Mouse (Mus musculus) mature B cell (primary cell): ENCODE data around the gene Gm6408.
"Not testable (repeated sequence)": the region's sequence is repeated elsewhere in the genome, so short reads cannot be mapped to it uniquely, and the experiment has no call there.

Source experiments
- in situ Hi-C: fragments of 300-500 bp; cut with MboI; formaldehyde crosslinking; loops from 2 replicates; pipeline ENCODE4 v1.14.3; 2019

The Gm6408 gene

GRCm38 (mm10) chr5:146481665-146482064, at the start of gene Gm6408:
Gene Gm6408 (plus strand): TSS chr5:146481965.
- in situ Hi-C loops = not testable (repeated sequence)

DNA sequence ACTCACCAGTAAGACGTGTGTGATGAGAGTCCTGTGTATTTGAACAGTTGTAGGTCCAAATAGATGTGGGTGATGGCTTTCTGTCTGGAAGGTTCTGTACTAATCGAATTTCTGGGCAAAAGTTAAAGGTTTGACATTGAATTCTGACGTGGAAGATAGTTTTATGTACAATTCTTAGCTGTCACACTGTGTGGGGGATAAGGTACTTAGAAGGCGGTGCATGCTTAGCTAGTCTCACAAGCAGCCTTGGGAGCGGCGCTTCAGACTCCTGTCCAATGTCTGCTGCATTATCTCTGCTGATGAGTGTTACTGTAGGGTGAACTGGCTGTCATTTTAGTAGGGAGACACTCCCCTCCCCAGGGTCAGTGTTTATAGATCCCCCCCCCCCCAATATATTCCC, 49.3 kb upstream of the Gm6408 start:
- in situ Hi-C loops = no loop called here

GRCm38 (mm10) chr5:146435316-146435715, 46.4 kb upstream of the Gm6408 start:
- in situ Hi-C loops = no loop called here

DNA sequence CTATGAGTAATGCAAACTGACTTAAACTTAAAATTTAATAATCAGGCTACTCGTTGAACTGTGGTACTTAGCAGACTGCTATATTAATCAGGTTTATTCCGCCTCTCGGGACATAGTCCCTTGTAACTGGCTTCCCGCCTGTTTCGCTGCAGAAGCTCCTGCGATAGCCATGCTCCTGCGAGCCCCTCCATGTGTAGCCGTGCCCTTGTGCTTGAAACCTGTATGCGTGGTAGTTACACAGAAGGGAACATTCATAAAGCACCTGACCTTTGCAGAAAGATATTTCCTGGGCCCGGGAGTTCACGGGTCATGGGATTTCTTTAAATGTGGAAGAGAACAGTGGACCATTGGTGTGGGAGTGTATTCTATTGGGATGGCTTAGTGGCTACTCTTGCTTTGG, 45.0 kb upstream of the Gm6408 start:
- in situ Hi-C loops = no loop called here

DNA sequence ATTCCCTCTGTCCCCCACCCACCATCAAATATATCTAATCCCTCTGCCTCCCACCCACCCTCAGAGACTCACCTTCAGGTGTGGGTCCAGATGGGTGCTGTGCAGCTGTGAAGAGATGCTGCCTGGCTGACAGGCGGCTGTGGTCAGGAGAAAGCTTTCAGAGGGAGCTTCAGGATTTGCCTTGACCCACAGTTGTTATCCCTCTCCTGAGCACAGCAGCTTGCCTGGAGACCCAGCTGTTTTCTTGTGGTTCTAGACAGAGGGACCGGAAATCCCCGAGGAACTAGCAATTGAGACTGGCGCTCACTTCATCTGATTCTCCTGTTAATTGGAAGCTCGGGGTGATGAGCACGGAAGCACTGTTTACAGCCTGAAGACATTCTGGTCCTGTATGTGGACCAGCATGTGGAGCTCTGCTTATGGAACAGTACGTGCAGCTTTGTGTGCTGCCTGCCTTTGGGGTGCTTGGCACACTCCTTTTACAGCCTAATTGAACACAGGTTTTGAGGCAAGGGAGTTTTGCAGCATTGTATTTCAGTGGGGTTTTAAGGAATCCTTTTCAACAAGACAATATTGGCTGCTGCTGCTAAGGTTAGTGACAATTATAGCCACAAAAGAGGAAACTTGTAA, 42.5 kb upstream of the Gm6408 start:
- in situ Hi-C loops = no loop called here

DNA sequence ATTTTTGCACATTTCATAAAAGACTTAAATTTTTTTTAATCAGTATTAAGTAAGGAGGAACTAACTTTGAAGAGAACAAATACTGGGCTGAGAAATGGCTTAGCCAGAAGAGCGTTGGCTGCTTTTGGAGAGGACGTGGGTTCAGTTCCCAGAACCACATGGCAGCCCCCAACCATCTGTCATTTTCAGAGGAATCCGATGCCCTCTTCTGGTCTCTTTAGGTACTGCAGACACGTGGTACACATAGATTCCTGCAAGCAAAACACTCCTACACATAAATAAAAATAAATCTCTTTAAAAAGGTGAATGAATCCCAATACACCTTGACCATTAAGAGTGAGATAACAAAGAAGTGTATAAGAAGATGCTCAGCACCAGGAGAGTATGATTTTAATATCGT, 41.5 kb upstream of the Gm6408 start:
- in situ Hi-C loops = no loop called here

- in situ Hi-C loops = no loop called here
Observed at GRCm38 (mm10) chr5:146442767-146443166, 39.0 kb upstream of the Gm6408 start.

DNA sequence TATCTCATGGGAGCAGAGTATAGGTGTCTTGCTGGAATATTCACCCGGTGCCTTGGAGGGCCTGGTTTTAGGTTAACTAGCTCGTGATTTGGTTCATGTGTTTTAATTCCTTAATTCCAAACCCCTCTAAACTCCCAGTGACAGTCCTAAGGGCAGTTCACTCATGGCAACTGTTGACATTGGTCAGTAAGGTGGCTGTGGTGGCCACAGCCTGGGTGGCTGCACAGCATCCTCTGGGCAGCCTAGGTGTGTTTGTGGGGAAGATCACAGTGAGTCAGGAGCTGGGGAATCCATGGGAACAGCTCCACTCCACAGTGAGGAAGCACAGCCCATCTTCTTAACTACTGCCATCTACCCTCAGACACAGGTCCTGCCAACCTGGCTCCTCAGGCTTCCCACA, 35.1 kb upstream of the Gm6408 start:
- in situ Hi-C loops = no loop called here

- in situ Hi-C loops = no loop called here
Observed at GRCm38 (mm10) chr5:146451592-146452254, 30.0 kb upstream of the Gm6408 start.

DNA sequence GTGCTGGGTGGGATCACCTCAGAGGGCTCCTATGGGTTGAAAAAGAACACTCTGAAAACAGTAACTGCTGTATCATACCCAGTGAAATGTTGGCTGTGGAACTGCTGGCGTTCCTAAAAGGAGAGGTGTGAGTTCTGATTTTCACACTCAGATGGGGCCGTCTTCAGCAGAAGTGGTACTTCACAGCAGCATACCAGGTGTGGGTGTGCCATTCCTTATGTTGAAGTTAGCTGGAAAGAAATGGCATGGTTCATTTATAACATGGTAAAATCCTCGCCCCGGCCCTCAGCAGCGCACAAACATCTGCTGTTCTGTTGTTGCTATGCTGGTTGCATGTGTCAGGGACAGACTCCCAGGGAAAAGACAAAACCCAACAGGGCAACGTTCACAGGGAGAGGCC, 28.2 kb upstream of the Gm6408 start:
- in situ Hi-C loops = no loop called here

GRCm38 (mm10) chr5:146461612-146462011, 20.2 kb upstream of the Gm6408 start:
- in situ Hi-C loops = no loop called here

DNA sequence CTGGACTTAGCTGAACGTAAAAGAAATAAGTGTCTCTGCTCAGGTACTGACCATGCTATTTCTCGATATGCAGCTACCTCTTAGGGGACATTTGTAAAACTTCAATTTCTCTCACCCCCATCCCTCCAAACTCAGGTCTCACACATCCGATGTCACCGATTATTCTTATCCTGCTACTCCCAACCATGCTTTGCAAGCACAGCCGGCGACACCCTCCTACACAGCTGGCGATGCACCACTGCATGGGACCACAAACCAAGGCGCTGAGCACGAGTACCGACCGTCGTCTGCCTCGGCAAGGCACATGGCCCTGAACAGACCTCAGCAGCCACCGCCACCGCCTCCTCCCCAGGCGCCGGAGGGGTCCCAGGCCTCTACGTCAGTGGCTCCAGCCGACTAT, 15.1 kb upstream of the Gm6408 start:
- in situ Hi-C loops = no loop called here

GRCm38 (mm10) chr5:146468311-146468710, 13.5 kb upstream of the Gm6408 start:
- in situ Hi-C loops = no loop called here

DNA sequence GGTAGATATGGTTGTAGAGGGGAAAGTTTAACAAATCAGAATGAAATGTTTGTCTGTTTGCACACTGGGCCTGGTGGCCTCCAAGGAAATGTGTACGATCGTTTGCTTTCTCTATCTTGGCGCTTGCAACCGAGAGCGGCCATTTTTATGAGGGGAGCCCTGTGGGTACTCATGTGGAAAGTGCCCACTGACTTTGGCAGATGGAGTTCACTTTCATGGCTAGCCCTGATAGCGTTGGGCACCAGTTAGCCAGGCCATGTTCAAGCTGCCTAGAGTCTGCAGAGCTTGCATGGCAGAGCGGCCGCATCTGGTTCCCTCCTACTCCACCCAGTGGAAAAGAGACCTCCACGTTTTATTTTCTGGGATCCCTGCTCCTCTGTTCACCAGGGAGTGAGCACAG, 10.9 kb upstream of the Gm6408 start:
- in situ Hi-C loops = no loop called here

DNA sequence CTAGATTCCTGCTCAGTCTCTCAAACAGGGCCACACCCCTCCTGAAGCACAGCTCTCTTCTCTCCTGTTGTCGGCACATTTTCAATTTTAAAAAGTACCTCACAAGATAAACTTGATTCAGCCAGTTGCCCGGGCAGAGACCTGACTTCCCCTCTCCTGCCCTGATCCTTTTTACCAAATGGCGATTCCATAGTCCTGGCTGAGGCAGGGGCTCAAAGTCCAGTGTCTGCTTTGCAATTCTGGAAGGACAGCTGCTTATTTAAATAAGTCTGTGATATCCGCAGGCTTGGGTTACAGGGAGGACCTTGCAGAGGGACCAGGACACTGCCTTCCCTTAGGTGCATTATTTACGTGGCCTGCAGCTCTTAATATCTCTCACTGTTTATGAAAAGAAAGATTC, 10.5 kb upstream of the Gm6408 start:
- in situ Hi-C loops = no loop called here

DNA sequence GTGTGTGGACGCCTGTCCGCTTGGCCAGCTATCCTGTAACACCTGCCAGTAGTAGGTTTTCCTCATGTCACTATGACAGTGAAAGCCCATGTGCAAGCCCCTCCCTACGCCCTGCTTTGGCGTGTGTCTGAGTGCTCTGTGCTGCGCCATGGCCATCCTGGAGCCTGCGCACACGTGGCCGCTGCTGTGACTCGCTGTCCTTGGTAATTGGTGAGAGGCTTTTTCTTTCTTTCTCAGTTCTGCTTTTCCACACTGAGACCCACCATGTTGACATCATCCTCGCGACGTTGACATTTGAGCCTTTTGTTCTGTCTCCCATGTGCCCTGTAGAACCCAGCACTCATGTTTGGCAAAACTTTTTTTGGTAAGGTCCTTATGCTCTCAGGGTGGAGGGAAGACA, 9.9 kb upstream of the Gm6408 start:
- in situ Hi-C loops = no loop called here

DNA sequence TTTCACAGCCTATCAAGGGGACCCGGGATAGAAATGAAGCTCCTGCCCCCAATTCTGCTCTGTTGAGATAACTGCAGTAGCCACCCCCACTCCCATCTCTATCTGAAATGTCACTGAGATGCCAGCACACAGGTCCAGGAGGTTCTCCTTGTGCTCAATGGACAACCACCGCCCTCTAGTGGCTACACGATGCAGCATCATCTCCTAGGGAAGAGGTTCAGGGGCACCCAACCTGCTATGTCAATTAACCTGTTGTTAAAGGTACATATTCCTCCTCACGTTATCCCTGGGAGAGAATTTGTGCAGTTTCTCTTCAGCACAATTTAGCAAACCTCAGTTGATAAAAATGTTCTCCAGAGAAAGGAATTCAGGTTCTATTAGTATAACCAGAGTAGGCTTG, 2.2 kb upstream of the Gm6408 start:
- in situ Hi-C loops = not testable (repeated sequence)

- in situ Hi-C loops = not testable (repeated sequence)
Observed at GRCm38 (mm10) chr5:146488959-146489358, 7.2 kb downstream of the Gm6408 start.

DNA sequence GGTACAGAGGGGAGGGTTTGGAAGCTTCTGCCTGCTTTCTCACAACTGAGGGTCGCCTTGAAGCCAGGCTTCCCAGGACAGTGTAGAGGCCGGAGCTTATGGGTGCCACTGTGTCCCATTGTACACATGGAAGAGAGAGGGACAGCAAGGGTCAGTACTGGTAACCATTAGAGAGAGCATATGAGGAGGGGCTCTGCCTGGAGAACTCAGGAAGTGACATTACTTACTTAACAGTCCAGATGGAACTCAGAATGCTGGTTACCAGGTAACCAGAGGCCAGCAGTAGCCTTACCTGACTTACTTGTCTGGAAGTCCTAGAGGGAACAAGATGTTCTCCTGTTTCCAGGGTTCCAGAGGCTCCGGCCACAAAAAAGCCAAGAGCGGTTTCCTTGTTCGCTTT, 9.3 kb downstream of the Gm6408 start, which contains the start of gene Gm6370:
Gene Gm6370 (plus strand): TSS at position 301 of the 400 bp plus-strand sequence.
- in situ Hi-C loops = not testable (repeated sequence)

GRCm38 (mm10) chr5:146502099-146502498, 20.3 kb downstream of the Gm6408 start, which contains the start of gene 4930449I24Rik:
Gene 4930449I24Rik (plus strand): TSS chr5:146502399.
- in situ Hi-C loops = not testable (repeated sequence)

GRCm38 (mm10) chr5:146513823-146514222, 32.1 kb downstream of the Gm6408 start, which contains the start of gene Gm3402:
Gene Gm3402 (plus strand): TSS chr5:146514123.
- in situ Hi-C loops = not testable (repeated sequence)

- in situ Hi-C loops = not testable (repeated sequence)
Observed at GRCm38 (mm10) chr5:146525501-146525900, 43.7 kb downstream of the Gm6408 start, which contains the start of gene Gm3404. Gene Gm3404 (plus strand): TSS chr5:146525801.
